Mouse (Mus musculus) stomach, embryonic 16.5 days (tissue): Measurements from ENCODE around the gene Lamp1. TPM values are rescaled to one million over a fixed set of nuclear protein-coding genes. Genes with fewer than 3 reads are reported as not detected.
A peak's percentile ranks its signal among the peaks of the same experiment; 100 is the strongest.

Source experiments
- ATAC-seq: fragments of 200-750 bp; cut with Nextera tagmentation; 2 replicates; pipeline ENCODE4 v1.8.0; 2017; ENCODE audit warnings: moderate number of reproducible peaks, moderate TSS enrichment; ENCODE audit not compliant: insufficient read depth, low FRiP score
- H3K27ac ChIP-seq: fragments of 300-500 bp; sonication (generic); 2 replicates; pipeline ENCODE4 v1.5.1; 2014; ENCODE audit warnings: low read length
- H3K27me3 ChIP-seq: fragments of 300-500 bp; sonication (generic); 2 replicates; pipeline ENCODE4 v1.6.1; 2014; ENCODE audit warnings: low read length, control low read depth, mixed read lengths; ENCODE audit not compliant: control insufficient read depth, insufficient read depth
- H3K36me3 ChIP-seq: fragments of 300-500 bp; sonication (generic); 2 replicates; pipeline ENCODE4 v1.6.1; 2014; ENCODE audit warnings: low read length; ENCODE audit not compliant: control insufficient read depth, insufficient read depth
- H3K4me1 ChIP-seq: fragments of 300-500 bp; sonication (generic); 2 replicates; pipeline ENCODE4 v1.6.1; 2014; ENCODE audit warnings: low read length, control low read depth, mixed read lengths; ENCODE audit not compliant: control insufficient read depth, insufficient read depth
- H3K4me2 ChIP-seq: fragments of 300-500 bp; sonication (generic); 2 replicates; pipeline ENCODE4 v1.6.1; 2014; ENCODE audit warnings: low read depth, low read length, mixed read lengths
- H3K4me3 ChIP-seq: fragments of 300-500 bp; sonication (generic); replicated peaks from 2 replicates; pipeline ENCODE4 v1.5.1; 2014; ENCODE audit warnings: mild to moderate bottlenecking, low read length
- H3K9ac ChIP-seq: fragments of 300-500 bp; sonication (generic); 2 replicates; pipeline ENCODE4 v1.6.1; 2014; ENCODE audit warnings: low read length
- H3K9me3 ChIP-seq: fragments of 300-500 bp; sonication (generic); replicated peaks from 2 replicates; pipeline ENCODE4 v1.6.1; 2016; ENCODE audit warnings: low read length, control low read depth; ENCODE audit not compliant: control insufficient read depth
- WGBS: fragments of 180-500 bp; shearing (Covaris S2); extraction: QIAGEN DNeasy Blood & Tissue Kit; methylation state at CpG from one replicate; pipeline ENCODE4 v1.1.7; 2014; 5-methylcytosine and 5-hydroxymethylcytosine counted together
- polyA plus RNA-seq: library from polyadenylated mRNA; unstranded; fragments of >200 nt; fragmentation: Nextera tagmentation; extraction: Ambion mirVana; gene quantifications from 2 replicates; pipeline ENCODE4 v1.2.1, GENCODE M21; 2015

Gene Lamp1
- polyA plus RNA-seq, 1 experiment from 2014 or later = 263 TPM

DNA sequence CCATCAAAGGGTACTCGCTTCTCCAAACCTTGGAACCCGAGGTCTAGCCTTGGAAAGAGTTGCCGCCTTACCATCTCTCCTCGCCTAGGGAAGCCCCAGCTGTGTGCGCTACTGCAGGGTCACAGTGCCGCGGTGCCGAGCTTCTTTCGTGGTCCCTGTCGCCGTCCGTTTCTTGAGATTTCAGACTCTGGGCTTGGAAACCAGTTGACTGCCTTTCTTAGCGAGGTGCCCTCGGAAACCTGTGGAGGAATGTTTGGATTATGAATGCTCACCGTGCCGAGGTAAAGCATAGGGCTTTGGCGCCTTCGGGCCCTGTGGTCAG lies 42.0 kb downstream of the Lamp1 start:
- ATAC-seq = no peak
- H3K9ac ChIP-seq = peak overlapping the region; percentile 73
- no peaks in the 10 kb centered on the region for H3K36me3 ChIP-seq
- peaks cover 14% of the 10 kb centered on the region; the same call in 1 of the 2 replicates for H3K27me3 ChIP-seq
- peak overlapping the region; percentile 92 for H3K4me2 ChIP-seq
- no peaks in the 10 kb centered on the region for H3K9me3 ChIP-seq
- H3K4me3 ChIP-seq = peak overlapping the region; percentile 71
- H3K4me1 ChIP-seq = peaks cover 4% of the 10 kb centered on the region; the same call in 1 of the 2 replicates
- H3K27ac ChIP-seq = peak overlapping the region; percentile 39
- WGBS = 2% methylated on average over 18 of the region's 18 CpGs

DNA sequence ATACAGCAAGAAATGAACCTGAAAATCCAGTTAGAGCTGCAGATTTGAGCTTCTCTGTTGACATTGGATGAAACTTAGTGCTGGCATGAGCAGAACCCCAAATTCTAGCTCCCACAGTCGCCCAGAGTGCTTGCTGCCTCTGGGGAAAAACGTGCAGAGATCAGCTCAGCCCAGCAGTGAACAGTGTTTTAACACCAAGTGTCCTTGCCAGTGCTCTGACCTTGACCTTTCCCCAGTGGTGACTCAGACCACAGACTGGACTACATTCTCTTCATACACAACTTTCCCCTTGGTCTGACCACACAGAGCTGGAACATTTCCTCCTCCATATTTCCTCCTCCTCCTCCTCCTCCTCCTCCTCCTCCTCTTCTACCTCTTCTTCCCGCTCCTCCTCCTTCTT lies 43.1 kb downstream of the Lamp1 start:
- WGBS = 59% methylated on average over 3 of the region's 3 CpGs
- H3K36me3 ChIP-seq = no peaks in the 10 kb centered on the region
- peaks cover 14% of the 10 kb centered on the region; the same call in 1 of the 2 replicates for H3K27me3 ChIP-seq
- H3K9ac ChIP-seq = no peak overlapping the region
- H3K4me2 ChIP-seq = peak overlapping the region; percentile 35; the same call in 1 of the 2 replicates
- ATAC-seq = no peak
- H3K4me1 ChIP-seq = peaks cover 4% of the 10 kb centered on the region; the same call in 1 of the 2 replicates
- H3K27ac ChIP-seq = no peak overlapping the region; the same call in 1 of the 2 replicates
- peak overlapping the region; percentile 71; the same call in 1 of the 2 replicates for H3K4me3 ChIP-seq
- no peaks in the 10 kb centered on the region for H3K9me3 ChIP-seq

DNA sequence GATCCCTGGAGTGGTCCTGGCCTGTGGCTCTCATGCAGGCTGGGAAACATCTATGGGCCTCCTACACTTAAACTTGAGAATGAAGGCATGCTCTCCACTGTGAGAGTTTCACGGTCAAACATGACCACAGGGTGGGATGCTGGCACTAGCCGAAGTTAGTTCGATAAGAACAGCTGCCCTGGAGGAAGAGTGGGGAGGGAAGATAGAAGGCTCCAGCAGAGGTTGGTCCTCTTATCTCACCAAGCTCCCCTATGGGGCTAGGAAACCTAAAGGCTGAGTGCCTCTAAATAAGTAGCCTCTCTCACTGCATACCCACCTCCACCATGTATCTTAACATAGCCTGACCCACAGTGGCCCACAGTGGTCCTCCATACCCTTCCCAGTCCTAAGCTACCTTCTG lies 43.8 kb downstream of the Lamp1 start:
- Histone ChIP-seq H3K27me3 (peaks cover 14% of the 10 kb centered on the region; the same call in 1 of the 2 replicates), H3K4me2 (peak overlapping the region; percentile 35; the same call in 1 of the 2 replicates), H3K4me3 (no peak overlapping the region), H3K27ac (no peak overlapping the region), H3K4me1 (peaks cover 4% of the 10 kb centered on the region; the same call in 1 of the 2 replicates), H3K9me3 (no peaks in the 10 kb centered on the region), H3K36me3 (no peaks in the 10 kb centered on the region), H3K9ac (no peak overlapping the region)
- WGBS = 83% methylated on average over 3 of the region's 3 CpGs
- ATAC-seq = no peak

DNA sequence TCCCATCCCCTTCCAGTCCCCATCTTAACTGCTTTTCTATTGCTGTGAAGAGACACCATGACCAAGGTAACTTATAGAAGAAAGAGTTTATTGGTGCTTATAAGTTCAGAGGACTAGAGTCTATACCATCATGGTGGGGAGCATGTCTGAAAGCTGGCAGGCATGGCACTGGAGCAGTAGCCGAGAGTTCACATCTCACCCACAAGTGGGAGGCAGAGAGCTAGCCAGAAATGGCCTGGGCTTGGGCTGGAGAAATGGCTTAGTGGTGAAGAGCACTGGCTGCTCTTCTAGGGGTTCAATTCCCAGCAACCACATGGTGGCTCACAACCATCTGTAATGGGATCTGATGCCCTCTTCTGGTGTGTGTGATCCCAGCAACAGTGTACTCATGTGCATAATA lies 44.5 kb downstream of the Lamp1 start:
- peaks cover 4% of the 10 kb centered on the region; the same call in 1 of the 2 replicates for H3K4me1 ChIP-seq
- no peak overlapping the region for H3K4me3 ChIP-seq
- peaks cover 14% of the 10 kb centered on the region; the same call in 1 of the 2 replicates for H3K27me3 ChIP-seq
- no peaks in the 10 kb centered on the region for H3K36me3 ChIP-seq
- no peak overlapping the region for H3K27ac ChIP-seq
- H3K9ac ChIP-seq = no peak overlapping the region
- no peak for ATAC-seq
- H3K4me2 ChIP-seq = no peak overlapping the region
- WGBS = 64% methylated on average over 1 of the region's 1 CpGs
- no peaks in the 10 kb centered on the region for H3K9me3 ChIP-seq

DNA sequence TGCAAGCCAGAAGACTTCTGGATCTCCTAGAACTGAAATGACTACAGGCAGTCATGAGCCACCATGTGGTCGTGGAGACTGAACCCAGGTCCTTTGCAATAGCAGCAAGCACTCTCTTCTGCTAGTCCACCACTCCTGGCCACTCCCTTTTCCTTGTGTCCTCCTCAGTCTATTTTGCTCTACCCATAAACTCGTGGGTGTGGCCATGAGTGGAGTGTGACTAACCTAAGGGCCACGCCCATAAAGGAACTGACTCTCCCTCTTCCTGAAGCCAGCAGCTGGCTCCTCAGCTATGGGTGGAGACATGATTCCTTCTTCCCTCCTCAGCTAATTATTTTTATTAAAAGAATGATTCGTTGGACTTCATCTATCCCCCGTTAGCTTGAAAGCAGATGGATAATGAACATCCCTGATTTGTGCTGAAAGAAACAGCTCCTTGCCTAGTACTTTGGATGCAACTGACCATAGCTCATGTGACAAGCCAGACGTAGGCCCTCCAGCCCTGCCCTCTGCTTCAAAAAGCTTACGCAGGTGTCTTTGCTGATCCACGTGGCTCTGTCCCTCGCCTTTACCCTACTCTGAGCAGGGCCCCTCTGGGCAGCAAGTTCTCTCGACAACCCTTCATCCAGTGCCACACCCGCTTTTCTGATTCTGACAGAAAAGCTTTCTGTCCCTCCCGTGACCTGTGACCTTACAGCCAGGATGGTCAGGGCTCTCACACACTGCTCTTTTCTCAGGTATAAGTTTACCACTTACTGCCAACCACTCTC lies 45.6 kb downstream of the Lamp1 start:
- Histone ChIP-seq H3K36me3 (no peaks in the 10 kb centered on the region), H3K4me2 (no peak overlapping the region), H3K27me3 (peaks cover 14% of the 10 kb centered on the region; the same call in 1 of the 2 replicates), H3K27ac (peak overlapping the region; percentile 69), H3K9ac (no peak overlapping the region), H3K4me3 (no peak overlapping the region), H3K9me3 (no peaks in the 10 kb centered on the region), H3K4me1 (peaks cover 5% of the 10 kb centered on the region)
- 54% methylated on average over 12 of the region's 12 CpGs for WGBS
- ATAC-seq = peak; percentile 58; the same call in 1 of the 2 replicates

DNA sequence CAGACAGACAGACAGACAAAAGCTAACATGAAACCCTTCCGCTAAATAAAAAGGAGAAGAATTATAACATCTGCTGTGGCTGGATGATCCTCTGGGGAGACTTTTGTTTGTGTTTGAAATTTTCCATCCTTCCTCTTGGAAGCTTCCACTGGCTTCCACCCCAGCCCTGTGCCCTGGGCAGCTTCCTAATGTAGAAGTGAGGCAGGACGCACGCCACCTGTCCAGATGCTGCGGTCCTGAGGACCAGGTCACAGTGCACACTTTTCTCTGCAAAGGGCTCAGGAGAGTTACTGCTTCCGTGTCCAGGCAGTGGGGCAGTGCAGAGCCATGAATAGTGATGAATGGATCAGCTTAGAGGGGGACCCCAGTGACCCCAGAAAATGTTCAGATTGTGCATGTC lies 46.4 kb downstream of the Lamp1 start:
- ATAC-seq = no peak
- Histone ChIP-seq H3K27me3 (0 out of 2 replicates have a peak, but pooled peaks cover 10% of the 10 kb centered on the region), H3K9ac (no peak overlapping the region), H3K4me2 (no peak overlapping the region), H3K4me3 (no peak overlapping the region), H3K36me3 (no peaks in the 10 kb centered on the region), H3K9me3 (no peaks in the 10 kb centered on the region), H3K27ac (peak overlapping the region; percentile 69), H3K4me1 (peaks cover 7% of the 10 kb centered on the region; the same call in 1 of the 2 replicates)
- WGBS = 71% methylated on average over 5 of the region's 5 CpGs

DNA sequence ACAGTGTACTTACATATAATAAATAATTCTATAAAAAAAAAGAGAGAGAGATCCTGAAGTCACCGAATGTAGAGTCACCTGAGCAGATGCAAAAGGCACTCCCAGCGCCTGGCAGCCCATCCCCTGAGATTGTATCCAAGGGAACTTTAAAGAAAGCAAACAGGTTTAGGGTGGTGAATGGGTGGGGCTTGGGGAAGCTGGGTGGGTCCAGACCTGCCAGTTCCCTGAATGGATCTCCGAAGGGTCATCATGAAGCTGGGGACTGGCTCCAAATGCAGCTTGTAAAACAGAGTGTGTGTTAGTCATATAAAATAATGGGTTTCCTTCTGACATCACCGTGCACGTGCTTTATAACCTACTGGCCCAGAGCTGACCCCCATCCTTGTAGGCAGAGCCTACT lies 47.3 kb downstream of the Lamp1 start:
- no peak overlapping the region for H3K4me3 ChIP-seq
- peak; percentile 63; the same call in 1 of the 2 replicates for ATAC-seq

DNA sequence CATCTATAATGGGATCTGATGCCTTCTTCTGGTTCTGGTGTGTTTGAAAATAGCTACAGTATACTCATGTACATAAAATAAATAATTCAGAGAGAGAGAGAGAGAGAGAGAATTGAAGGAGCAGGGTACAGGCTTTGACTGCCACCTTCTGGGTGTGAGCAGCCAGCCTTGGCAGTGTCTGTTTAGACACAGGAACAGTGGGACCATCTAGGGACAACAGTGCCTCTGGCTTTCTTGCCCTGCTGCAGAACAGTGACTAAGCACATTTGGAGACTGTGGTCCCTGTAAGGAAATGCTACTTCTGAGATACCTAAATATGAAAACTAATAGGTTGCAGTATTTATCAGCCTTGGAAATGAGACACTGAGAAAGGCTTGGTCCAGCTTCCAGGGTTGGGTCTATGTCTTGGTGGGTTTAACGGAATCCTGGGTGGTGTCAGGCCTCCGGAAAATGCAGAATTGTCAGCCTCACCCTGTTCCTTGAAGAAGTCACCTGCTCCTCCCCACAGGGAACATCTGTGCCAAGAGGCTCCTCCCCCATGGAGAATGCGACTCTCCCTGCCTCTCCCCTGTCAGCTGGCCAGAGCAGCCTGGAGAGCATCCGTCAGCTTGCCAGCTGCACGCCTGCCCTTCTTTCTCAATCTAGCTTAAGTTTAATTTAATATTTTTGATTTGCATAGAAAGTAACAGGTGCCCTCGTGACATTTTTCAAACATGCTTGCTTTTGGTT lies 49.8 kb downstream of the Lamp1 start:
- no peaks in the 10 kb centered on the region for H3K9me3 ChIP-seq
- no peak for ATAC-seq
- no peak overlapping the region for H3K27ac ChIP-seq
- H3K4me2 ChIP-seq = no peak overlapping the region
- WGBS = 34% methylated on average over 6 of the region's 6 CpGs
- H3K27me3 ChIP-seq = no peaks in the 10 kb centered on the region
- no peaks in the 10 kb centered on the region for H3K36me3 ChIP-seq
- no peak overlapping the region for H3K9ac ChIP-seq
- no peak overlapping the region for H3K4me3 ChIP-seq
- peaks cover 14% of the 10 kb centered on the region for H3K4me1 ChIP-seq

More for the DNA sequence above, 47.3 kb downstream of the Lamp1 start:
- H3K36me3 ChIP-seq = no peaks in the 10 kb centered on the region
- no peaks in the 10 kb centered on the region for H3K9me3 ChIP-seq
- 0 out of 2 replicates have a peak, but pooled peaks cover 5% of the 10 kb centered on the region for H3K27me3 ChIP-seq
- peaks cover 7% of the 10 kb centered on the region; the same call in 1 of the 2 replicates for H3K4me1 ChIP-seq
- peak overlapping the region; percentile 73 for H3K27ac ChIP-seq
- no peak overlapping the region for H3K9ac ChIP-seq
- 30% methylated on average over 5 of the region's 5 CpGs for WGBS
- no peak overlapping the region for H3K4me2 ChIP-seq

DNA sequence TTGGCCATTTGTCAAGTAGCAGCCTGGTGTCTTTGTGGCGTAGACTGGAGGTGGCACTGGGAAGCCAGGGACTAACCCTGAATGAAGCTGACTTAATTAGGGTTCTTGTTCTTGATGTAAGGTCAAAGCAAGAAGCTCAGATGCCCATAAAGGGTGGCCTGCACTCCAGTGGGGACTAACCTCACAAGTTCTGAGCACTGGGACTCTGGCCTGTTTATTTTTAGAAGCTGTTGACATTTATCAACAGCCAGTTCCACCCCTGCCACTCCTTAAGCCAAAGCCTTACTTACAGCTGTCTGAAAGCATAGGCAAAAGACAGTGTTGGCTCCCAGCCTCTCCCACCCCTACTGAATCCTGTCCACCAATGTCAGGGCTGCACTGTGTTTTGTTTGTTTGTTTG lies 50.8 kb downstream of the Lamp1 start:
- Histone ChIP-seq H3K4me3 (no peak overlapping the region), H3K9ac (no peak overlapping the region), H3K4me1 (peaks cover 15% of the 10 kb centered on the region), H3K9me3 (no peaks in the 10 kb centered on the region), H3K27me3 (no peaks in the 10 kb centered on the region), H3K36me3 (no peaks in the 10 kb centered on the region), H3K4me2 (no peak overlapping the region), H3K27ac (no peak overlapping the region)
- 43% methylated on average over 1 of the region's 1 CpGs for WGBS
- ATAC-seq = no peak
